Mouse (Mus musculus) kidney, embryonic 14.5 days (tissue): ENCODE results near the gene Smc1b. TPM values are rescaled to one million over a fixed set of nuclear protein-coding genes. Genes with fewer than 3 reads are reported as not detected.

Experiments used
- ATAC-seq: fragments of 200-750 bp; cut with Nextera tagmentation; 2 replicates; pipeline ENCODE4 v1.8.0; 2017; ENCODE audit warnings: moderate number of reproducible peaks, mild to moderate bottlenecking, moderate TSS enrichment, moderate library complexity; ENCODE audit not compliant: low FRiP score, low TSS enrichment
- H3K27ac ChIP-seq: fragments of 300-500 bp; sonication (generic); 2 replicates; pipeline ENCODE4 v1.5.1; 2014; ENCODE audit warnings: low read depth, mild to moderate bottlenecking, low read length, moderate library complexity, mixed read lengths
- H3K27me3 ChIP-seq: fragments of 300-500 bp; sonication (generic); 2 replicates; pipeline ENCODE4 v1.6.1; 2014; ENCODE audit warnings: mild to moderate bottlenecking, low read length; ENCODE audit not compliant: control insufficient read depth, insufficient read depth
- H3K36me3 ChIP-seq: fragments of 300-500 bp; sonication (generic); 2 replicates; pipeline ENCODE4 v1.6.1; 2014; ENCODE audit warnings: low read length, mixed read lengths; ENCODE audit not compliant: control insufficient read depth, insufficient read depth
- H3K4me1 ChIP-seq: fragments of 300-500 bp; sonication (generic); 2 replicates; pipeline ENCODE4 v1.6.1; 2014; ENCODE audit warnings: low read length, mixed read lengths; ENCODE audit not compliant: control insufficient read depth, insufficient read depth
- H3K4me2 ChIP-seq: fragments of 300-500 bp; sonication (generic); replicated peaks from 2 replicates; pipeline ENCODE4 v1.6.1; 2014; ENCODE audit warnings: low read depth, mild to moderate bottlenecking, low read length
- H3K4me3 ChIP-seq: fragments of 300-500 bp; sonication (generic); 2 replicates; pipeline ENCODE4 v1.5.1; 2014; ENCODE audit warnings: mild to moderate bottlenecking, low read length
- H3K9ac ChIP-seq: fragments of 300-500 bp; sonication (generic); 2 replicates; pipeline ENCODE4 v1.6.1; 2014; ENCODE audit warnings: low read depth, mild to moderate bottlenecking, low read length, moderate library complexity
- H3K9me3 ChIP-seq: fragments of 300-500 bp; sonication (generic); 2 replicates; pipeline ENCODE4 v1.6.1; 2016; ENCODE audit warnings: low read length; ENCODE audit not compliant: control insufficient read depth
- WGBS: fragments of 180-500 bp; shearing (Covaris S2); extraction: QIAGEN DNeasy Blood & Tissue Kit; methylation state at CpG from one replicate; pipeline ENCODE4 v1.1.7; 2014; 5-methylcytosine and 5-hydroxymethylcytosine counted together
- polyA plus RNA-seq: library from polyadenylated mRNA; unstranded; fragments of >200 nt; fragmentation: Nextera tagmentation; extraction: Ambion mirVana; gene quantifications from 2 replicates; pipeline ENCODE4 v1.2.1, GENCODE M21; 2014

Smc1b gene
- polyA plus RNA-seq: 0.19 and 0.22 TPM in 2 replicates

DNA sequence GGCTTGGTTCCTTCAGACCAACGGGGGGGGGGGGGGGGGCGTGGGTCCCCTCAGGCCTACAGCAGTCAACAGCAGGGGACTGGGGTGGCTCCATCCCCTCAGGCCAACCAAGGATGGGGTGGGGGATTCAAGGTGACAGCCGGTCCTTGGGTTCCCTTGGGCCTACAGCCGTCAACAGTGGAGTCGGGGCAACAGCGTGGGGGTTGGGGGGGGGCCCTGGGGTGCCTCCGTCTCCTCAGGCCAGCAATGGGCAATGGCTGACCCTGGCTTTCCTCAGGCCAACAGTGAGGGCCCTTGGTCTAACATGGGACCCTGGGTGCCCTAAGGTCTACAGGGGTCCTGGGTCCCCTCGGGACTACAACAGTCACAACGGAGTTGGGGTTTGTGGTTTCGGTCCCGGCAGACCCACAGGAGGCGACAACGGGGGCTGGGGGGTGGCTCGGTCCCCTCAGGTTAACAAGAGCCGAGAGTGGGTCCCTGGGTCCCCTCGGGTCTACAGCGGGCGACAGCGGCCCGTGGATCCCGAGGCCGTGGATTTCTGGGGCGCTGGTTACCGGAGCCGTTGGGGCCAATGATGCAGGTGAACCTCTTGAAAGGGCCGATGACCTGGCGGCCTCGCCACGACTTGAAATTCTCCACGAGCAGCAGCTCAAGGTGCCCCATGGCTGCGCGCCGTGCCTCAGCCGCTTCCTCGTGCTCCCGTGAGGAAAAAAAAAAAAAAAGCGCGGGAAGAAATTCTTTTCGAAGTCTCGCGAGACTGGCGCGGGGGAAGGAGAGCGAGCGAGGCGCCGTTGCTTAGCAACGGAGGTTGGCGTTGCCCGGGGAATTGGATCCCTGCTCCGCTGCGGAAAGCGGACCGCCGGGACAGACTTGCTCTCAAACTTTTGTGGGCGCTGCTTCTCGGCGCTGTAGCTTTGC lies at the start of gene Smc1b, which contains the start of gene Ribc2:
Gene Smc1b, minus strand, starts transcription at position 690 of the 918 bp plus-strand sequence.
Gene Ribc2, plus strand, starts transcription at position 804 of the 918 bp plus-strand sequence.
- H3K36me3 ChIP-seq: no peaks in the 10 kb centered on the region
- no peak within 1 kb of the TSS for H3K9ac ChIP-seq
- 0 out of 2 replicates have a peak, but pooled peaks cover 3% of the 10 kb centered on the region for H3K9me3 ChIP-seq
- 35% methylated on average over 55 of the region's 58 CpGs for WGBS
- no peak within 1 kb of the TSS for H3K27ac ChIP-seq
- peak; percentile 58 for ATAC-seq
- H3K4me2 ChIP-seq: peak within 1 kb of the TSS; percentile 46
- peaks cover 8% of the 10 kb centered on the region; the same call in 1 of the 2 replicates for H3K4me1 ChIP-seq
- peak within 1 kb of the TSS; percentile 32 for H3K4me3 ChIP-seq
- H3K27me3 ChIP-seq: no peaks in the 10 kb centered on the region

DNA sequence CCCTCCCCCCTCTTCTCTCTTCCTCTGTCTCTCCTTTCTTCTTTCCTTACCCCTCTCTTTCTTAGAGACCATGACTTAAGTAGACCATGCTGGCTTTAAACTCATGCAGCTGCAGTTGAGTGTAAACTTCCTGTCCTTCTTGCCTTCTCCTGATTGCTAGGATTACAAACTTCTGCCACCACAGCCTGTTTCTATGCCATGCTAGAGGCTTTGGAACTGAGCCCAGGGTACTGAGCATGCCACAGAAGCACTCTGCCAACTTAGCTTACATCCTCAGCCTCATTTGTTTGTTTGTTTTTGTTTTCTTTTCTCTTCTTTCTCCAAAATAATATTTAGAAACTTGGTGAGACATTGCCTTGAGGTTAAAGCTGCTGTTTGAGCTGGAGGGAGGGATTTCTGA lies 48.6 kb upstream of the Smc1b start:
- Histone ChIP-seq H3K27ac (peak overlapping the region; percentile 49; the same call in 1 of the 2 replicates), H3K9ac (no peak overlapping the region), H3K36me3 (no peaks in the 10 kb centered on the region)

DNA sequence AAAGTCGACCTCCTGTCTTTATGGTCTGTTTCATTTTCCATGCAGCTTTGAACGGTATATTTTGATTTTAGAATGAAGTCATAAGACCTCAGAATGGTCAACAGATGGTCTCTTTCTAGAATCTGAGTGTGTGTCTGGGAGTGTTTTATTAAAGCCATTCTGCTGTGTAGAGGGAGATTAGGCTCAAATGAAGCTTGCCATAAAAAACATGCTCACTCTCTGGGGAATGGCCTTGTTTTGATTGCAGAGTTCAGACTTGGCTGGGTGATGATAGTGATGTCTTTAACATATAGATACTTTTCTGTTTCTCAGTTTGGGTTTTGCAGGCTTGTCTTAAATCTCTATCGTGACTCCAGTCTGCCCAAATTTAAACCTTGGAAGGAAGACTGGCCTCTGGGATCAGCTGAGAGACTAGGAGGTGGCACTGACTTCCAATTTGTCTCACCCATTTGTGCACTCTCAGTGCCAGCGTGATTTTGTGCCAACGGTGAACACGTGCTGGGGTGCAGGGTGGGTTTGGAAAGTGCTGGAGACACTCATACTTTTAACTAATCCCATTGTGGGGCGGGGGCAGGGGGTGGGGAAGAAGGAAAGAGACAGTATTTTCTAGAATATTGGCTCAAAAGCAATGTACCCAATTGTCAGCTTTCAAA lies 47.9 kb upstream of the Smc1b start:
- WGBS: 63% methylated on average over 7 of the region's 7 CpGs

More for the DNA sequence above, 48.6 kb upstream of the Smc1b start:
- H3K9me3 ChIP-seq: no peaks in the 10 kb centered on the region; the same call in 1 of the 2 replicates
- H3K4me3 ChIP-seq: no peak overlapping the region
- no peak overlapping the region for H3K4me2 ChIP-seq
- H3K4me1 ChIP-seq: 0 out of 2 replicates have a peak, but pooled peaks cover 4% of the 10 kb centered on the region
- no peak for ATAC-seq
- no peaks in the 10 kb centered on the region for H3K27me3 ChIP-seq

DNA sequence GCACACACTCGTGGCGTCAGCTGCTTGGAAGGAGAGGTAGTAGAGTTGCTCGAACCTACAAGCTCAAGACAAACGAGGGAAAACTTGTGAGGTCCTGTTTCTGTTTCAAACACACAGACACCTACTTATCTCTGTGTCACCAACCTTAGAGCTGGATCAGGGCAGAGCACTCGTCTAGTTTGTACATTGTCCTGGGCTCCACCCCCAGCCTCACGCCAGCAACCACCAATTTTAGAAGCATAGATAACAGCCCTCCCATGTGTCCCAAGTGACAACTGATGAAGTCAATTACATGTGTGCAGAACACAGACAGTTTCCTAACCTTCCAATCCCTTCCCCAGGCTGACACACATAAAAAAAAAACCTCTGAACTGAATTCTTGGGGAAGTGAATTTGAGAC lies 46.4 kb upstream of the Smc1b start:
- Histone ChIP-seq H3K36me3 (no peaks in the 10 kb centered on the region), H3K9me3 (no peaks in the 10 kb centered on the region; the same call in 1 of the 2 replicates), H3K27me3 (no peaks in the 10 kb centered on the region), H3K4me2 (no peak overlapping the region), H3K9ac (no peak overlapping the region), H3K27ac (no peak overlapping the region), H3K4me3 (no peak overlapping the region), H3K4me1 (0 out of 2 replicates have a peak, but pooled peaks cover 5% of the 10 kb centered on the region)
- ATAC-seq: no peak
- WGBS: 70% methylated on average over 6 of the region's 6 CpGs

More for the DNA sequence above, 47.9 kb upstream of the Smc1b start:
- Histone ChIP-seq H3K9ac (no peak overlapping the region), H3K4me1 (0 out of 2 replicates have a peak, but pooled peaks cover 4% of the 10 kb centered on the region), H3K27ac (peak overlapping the region; percentile 30; the same call in 1 of the 2 replicates), H3K4me3 (no peak overlapping the region), H3K36me3 (no peaks in the 10 kb centered on the region), H3K4me2 (no peak overlapping the region), H3K27me3 (no peaks in the 10 kb centered on the region), H3K9me3 (no peaks in the 10 kb centered on the region; the same call in 1 of the 2 replicates)
- ATAC-seq: 0 out of 2 replicates have a peak, but pooled peaks have one; percentile 49

DNA sequence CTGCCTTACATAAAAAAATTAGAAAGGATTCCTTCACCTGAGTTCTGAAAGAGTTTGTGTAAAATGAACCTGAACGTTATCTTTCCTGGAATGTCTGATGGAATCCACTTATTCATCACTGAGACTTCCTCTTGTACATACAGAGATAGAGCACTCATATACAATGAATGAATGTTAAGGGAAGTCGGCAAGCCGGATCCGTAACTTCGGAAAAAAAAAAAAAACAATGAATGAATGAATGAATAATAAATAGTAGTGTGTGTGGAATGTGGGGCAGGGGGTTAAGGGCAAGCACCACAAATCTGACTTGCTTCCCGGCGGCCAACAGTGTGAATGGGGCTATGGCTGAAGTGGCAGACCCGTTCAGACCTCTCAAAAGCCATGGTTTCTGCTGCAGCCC lies 45.8 kb upstream of the Smc1b start:
- H3K4me2 ChIP-seq: no peak overlapping the region
- H3K4me1 ChIP-seq: 0 out of 2 replicates have a peak, but pooled peaks cover 7% of the 10 kb centered on the region
- WGBS: 75% methylated on average over 8 of the region's 8 CpGs
- H3K9ac ChIP-seq: no peak overlapping the region
- no peak overlapping the region for H3K27ac ChIP-seq
- no peaks in the 10 kb centered on the region; the same call in 1 of the 2 replicates for H3K9me3 ChIP-seq
- H3K27me3 ChIP-seq: no peaks in the 10 kb centered on the region
- no peaks in the 10 kb centered on the region for H3K36me3 ChIP-seq
- no peak overlapping the region for H3K4me3 ChIP-seq
- no peak for ATAC-seq

DNA sequence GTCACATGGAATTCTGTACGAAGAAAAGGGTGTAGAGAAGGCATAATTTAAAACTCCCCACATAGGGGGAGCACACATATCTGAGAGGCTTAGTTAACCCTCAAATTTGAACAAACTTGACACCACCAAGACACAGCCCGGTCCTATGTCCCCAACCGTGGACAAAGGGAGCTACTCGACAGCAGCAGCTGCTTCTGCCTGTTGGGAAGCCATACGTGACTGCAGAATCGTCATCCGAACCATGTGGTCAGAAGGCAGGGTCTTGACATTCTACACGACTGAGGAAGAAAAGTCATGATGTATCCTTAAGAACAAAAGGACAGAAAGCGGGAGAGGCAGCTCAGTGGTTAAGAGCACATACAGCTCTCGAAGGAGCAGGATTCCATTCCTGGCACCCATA lies 42.3 kb upstream of the Smc1b start:
- H3K9ac ChIP-seq: no peak overlapping the region
- no peaks in the 10 kb centered on the region for H3K36me3 ChIP-seq
- H3K4me1 ChIP-seq: 0 out of 2 replicates have a peak, but pooled peaks cover 5% of the 10 kb centered on the region
- H3K27me3 ChIP-seq: no peaks in the 10 kb centered on the region
- WGBS: 56% methylated on average over 10 of the region's 10 CpGs
- no peak overlapping the region for H3K4me3 ChIP-seq
- peak overlapping the region; percentile 34; the same call in 1 of the 2 replicates for H3K27ac ChIP-seq
- no peaks in the 10 kb centered on the region; the same call in 1 of the 2 replicates for H3K9me3 ChIP-seq
- no peak overlapping the region for H3K4me2 ChIP-seq
- peak; percentile 44; the same call in 1 of the 2 replicates for ATAC-seq

DNA sequence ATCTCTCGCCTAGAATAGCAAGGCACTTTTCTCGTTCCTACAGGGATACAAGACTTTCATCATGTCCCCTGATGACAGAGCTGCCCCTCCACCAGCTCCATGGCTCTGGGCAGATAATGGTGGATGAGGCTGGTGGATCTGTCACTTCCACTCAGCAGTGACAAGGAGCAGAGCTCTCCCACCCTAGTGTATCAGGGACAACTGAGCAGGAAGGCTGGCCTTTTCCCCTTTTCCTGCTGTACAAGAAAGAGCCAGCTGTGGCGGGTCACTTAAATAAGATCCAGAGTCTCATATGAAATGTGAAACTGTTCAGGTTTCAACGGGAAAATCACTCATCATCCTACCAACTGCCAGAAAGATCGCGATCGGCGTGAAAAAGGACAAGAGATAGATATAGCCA lies 41.7 kb upstream of the Smc1b start:
- Histone ChIP-seq H3K27me3 (no peaks in the 10 kb centered on the region), H3K9ac (no peak overlapping the region), H3K4me2 (no peak overlapping the region), H3K9me3 (no peaks in the 10 kb centered on the region; the same call in 1 of the 2 replicates), H3K27ac (peak overlapping the region; percentile 20; the same call in 1 of the 2 replicates), H3K4me1 (0 out of 2 replicates have a peak, but pooled peaks cover 3% of the 10 kb centered on the region), H3K4me3 (no peak overlapping the region), H3K36me3 (no peaks in the 10 kb centered on the region)
- no peak; the same call in 1 of the 2 replicates for ATAC-seq
- WGBS: 67% methylated on average over 8 of the region's 8 CpGs

DNA sequence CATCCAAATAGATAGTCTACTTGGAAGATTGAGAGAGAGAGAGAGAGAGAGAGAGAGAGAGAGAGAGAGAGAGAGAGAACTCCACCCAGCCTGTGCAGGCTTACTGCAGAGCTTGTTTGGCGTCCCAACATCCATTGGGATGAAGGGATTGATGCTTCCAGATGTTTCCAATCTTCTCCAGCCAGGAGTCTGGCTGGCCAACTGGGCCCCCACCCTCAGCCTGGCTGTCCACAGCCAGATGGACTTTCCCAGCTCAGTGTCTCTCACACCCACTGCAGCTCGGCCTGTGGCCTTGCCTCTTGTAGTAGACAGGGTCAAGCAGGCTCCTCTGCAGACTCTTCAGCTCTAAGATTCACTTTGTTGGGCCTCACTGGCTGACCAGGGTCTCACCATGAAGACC lies 40.3 kb upstream of the Smc1b start:
- ATAC-seq: peak; percentile 82

More for the DNA sequence above, 40.3 kb upstream of the Smc1b start:
- Histone ChIP-seq H3K36me3 (no peaks in the 10 kb centered on the region), H3K4me1 (0 out of 2 replicates have a peak, but pooled peaks cover 3% of the 10 kb centered on the region), H3K9me3 (no peaks in the 10 kb centered on the region; the same call in 1 of the 2 replicates), H3K9ac (no peak overlapping the region), H3K4me2 (no peak overlapping the region), H3K27me3 (no peaks in the 10 kb centered on the region), H3K4me3 (no peak overlapping the region), H3K27ac (no peak overlapping the region)
- WGBS: 51% methylated on average over 2 of the region's 2 CpGs
